Mouse (Mus musculus) ES-E14 (cell line): ENCODE measurements around the gene Ttf1. TPM values are rescaled to one million over a fixed set of nuclear protein-coding genes. Genes with fewer than 3 reads are reported as not detected.
A peak's percentile ranks its signal among the peaks of the same experiment; 100 is the strongest.

Experiments used
- DNase-seq: peaks from one replicate; pipeline ENCODE4 v3.0.0-alpha.2; 2013; ENCODE audit warnings: low read depth, low spot score
- H3K27ac ChIP-seq: 2 replicates; pipeline ENCODE4 v1.5.1; 2012; ENCODE audit warnings: low read depth, mild to moderate bottlenecking, low read length, moderate library complexity, mixed read lengths; ENCODE audit not compliant: poor library complexity, insufficient read depth, severe bottlenecking
- H3K36me3 ChIP-seq: 2 replicates; pipeline ENCODE4 v1.6.1; 2012; ENCODE audit warnings: mild to moderate bottlenecking, low read length, moderate library complexity, mixed read lengths; ENCODE audit not compliant: control insufficient read depth, poor library complexity, insufficient read depth, severe bottlenecking
- H3K4me1 ChIP-seq, 2 experiments: fragments of 150-350 bp in 1 of 2; sonication (generic) in 1 of 2; 2 replicates each; pipeline ENCODE4 v1.6.1; 2012; ENCODE audit warnings: low read length in 2 of 2, mild to moderate bottlenecking in 1 of 2, mixed read lengths in 1 of 2; ENCODE audit not compliant: control insufficient read depth in 2 of 2, insufficient read depth in 2 of 2, poor library complexity in 1 of 2
- H3K4me3 ChIP-seq, 2 experiments: fragments of 150-350 bp in 1 of 2; sonication (generic) in 1 of 2; 2 replicates each; pipeline ENCODE4 v1.5.1; 2012; ENCODE audit warnings: low read length in 2 of 2, low read depth in 1 of 2, mild to moderate bottlenecking in 1 of 2, mixed read lengths in 1 of 2; ENCODE audit not compliant: insufficient read depth in 1 of 2, poor library complexity in 1 of 2, severe bottlenecking in 1 of 2
- H3K9ac ChIP-seq: 2 replicates; pipeline ENCODE4 v1.6.1; 2012; ENCODE audit warnings: low read depth, mild to moderate bottlenecking, low read length, mixed read lengths; ENCODE audit not compliant: poor library complexity, insufficient read depth, severe bottlenecking
- H3K9me3 ChIP-seq: fragments of 150-350 bp; sonication (generic); 2 replicates; pipeline ENCODE4 v1.6.1; 2012; ENCODE audit warnings: low read depth, mild to moderate bottlenecking, low read length; ENCODE audit not compliant: control insufficient read depth, insufficient read depth
- CHD2 ChIP-seq: IDR thresholded peaks from 2 replicates; pipeline ENCODE4 v1.6.1; 2014; ENCODE audit warnings: mild to moderate bottlenecking, low read depth, low read length, inconsistent platforms
- HCFC1 ChIP-seq: IDR thresholded peaks from 2 replicates; pipeline ENCODE4 v1.6.1; 2012; ENCODE audit warnings: low read length, inconsistent platforms, borderline replicate concordance; ENCODE audit not compliant: insufficient read depth
- MAFK ChIP-seq: IDR thresholded peaks from 2 replicates; pipeline ENCODE4 v1.6.1; 2014; ENCODE audit warnings: mild to moderate bottlenecking, low read depth, low read length, inconsistent platforms; ENCODE audit not compliant: insufficient read depth
- ZC3H11A ChIP-seq: IDR thresholded peaks from 2 replicates; pipeline ENCODE4 v1.6.1; 2012; ENCODE audit warnings: low read depth, mild to moderate bottlenecking, inconsistent platforms, low read length, borderline replicate concordance
- ZNF384 ChIP-seq: IDR thresholded peaks from 2 replicates; pipeline ENCODE4 v1.6.1; 2012; ENCODE audit warnings: low read depth, low read length, inconsistent platforms
- in situ Hi-C, 2 experiments: fragments of 600-800 bp; cut with MboI; formaldehyde crosslinking; loops; one replicate each; pipeline ENCODE4 v1.15.1; 2025; ENCODE audit warnings: low sequenced_read_pairs in 2 of 2, inconsistent platforms in 1 of 2; ENCODE audit not compliant: unreplicated experiment in 2 of 2
- total RNA-seq: library from RNA; depleted of rRNA; stranded (reverse); fragments of 300-350 nt; gene quantifications from 2 replicates; pipeline ENCODE4 v1.2.3, GENCODE M21; 2012; rRNA removed

The Ttf1 gene
- total RNA-seq, 1 experiment: 21.0 TPM

DNA sequence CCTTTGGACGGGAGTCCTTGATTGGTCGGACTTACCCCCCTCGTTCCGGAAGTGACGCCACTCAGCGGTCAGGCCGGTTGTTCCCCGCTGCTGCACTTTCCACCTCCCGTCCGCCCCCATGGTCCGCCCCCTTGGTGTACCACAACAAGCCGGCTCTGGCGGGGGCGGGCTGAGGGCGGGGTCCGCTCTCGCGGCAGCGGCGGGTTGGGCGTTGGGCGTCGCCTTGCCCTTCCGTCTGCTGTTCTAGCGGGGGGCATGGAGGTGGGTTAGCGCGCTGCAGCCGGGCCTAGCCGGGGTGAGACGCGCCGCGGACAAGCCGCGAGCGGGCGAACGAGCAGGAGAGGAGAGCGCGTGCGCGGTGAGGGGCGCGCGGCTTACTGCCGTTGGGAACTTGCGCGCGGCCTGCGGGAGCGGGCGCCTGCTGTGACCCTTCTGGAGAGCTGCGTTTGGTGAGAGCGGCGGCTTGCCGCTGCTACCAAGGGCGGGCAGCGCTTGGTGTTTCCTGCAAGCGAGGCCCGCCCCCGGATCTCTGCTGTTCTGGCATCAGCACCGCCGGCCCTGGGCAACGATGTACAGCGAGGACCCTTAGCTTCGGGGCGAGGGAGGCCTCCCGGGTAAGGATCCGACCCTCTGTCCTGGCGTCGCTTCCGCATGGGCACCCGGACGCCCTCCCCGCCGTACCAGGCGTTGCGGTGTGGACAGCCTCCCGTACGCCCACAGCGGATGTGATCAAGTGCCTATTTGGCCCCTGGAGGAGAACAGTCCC lies 65.1 kb downstream of the Ttf1 start:
- in situ Hi-C loops: no loop called here
- TF ChIP-seq HCFC1: 0 out of 2 replicates have a peak, but pooled peaks have one; percentile 35
- TF ChIP-seq MAFK: no peak
- no peak for TF ChIP-seq ZC3H11A

DNA sequence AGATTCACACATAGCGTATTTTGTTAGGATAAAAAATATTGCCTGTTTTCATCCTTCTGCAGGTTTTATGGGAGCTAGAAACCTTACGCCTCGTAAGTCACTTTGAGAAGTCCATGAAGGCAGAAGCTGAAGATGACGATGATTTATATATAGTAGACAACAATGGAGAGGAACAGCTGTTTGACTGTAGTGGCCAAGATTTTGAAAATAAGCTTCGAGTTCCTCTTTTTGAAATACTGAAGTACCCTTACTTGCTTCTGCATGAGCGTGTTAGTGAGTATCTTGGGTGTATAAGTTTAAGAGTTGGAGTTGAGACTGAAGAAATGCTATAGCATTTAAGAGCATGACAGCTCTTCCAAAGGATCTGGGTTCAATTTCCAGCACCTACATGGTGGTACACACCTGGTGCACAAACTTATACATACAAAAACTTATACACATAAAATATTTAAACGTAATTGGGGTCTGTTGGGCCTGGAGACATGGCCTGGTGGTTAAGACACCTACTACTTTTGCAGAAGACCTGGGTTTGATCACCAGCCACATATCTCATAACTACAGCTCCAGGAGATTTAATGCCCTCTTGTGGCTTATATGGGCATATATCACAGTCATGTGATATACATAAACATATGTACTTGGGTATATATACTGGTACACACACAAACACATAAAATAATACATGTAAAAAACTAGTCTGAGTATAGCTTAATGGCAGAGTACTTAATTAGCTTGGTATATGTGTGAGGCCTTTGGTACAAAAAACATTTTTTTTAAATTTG lies 70.2 kb downstream of the Ttf1 start:
- no peak overlapping the region for H3K4me3 ChIP-seq
- no peak overlapping the region for H3K27ac ChIP-seq
- H3K9ac ChIP-seq: no peak overlapping the region
- no peaks in the 10 kb centered on the region for H3K9me3 ChIP-seq
- peaks cover 41% of the 10 kb centered on the region for H3K36me3 ChIP-seq
- in situ Hi-C loops: no loop called here
- TF ChIP-seq ZC3H11A: no peak
- no peak for TF ChIP-seq ZNF384
- no peak for TF ChIP-seq CHD2
- no peak for TF ChIP-seq HCFC1
- DNase-seq: no peak
- peaks cover 0 to 5% of the 10 kb centered on the region in 2 experiments; a peak in 3 of 4 replicates for H3K4me1 ChIP-seq

More for the DNA sequence above, 65.1 kb downstream of the Ttf1 start:
- peaks cover 17% of the 10 kb centered on the region for H3K36me3 ChIP-seq
- peak; percentile 97 for DNase-seq
- H3K4me1 ChIP-seq: peaks cover 10 to 18% of the 10 kb centered on the region in 2 experiments
- H3K9ac ChIP-seq: peak overlapping the region; percentile 96
- H3K9me3 ChIP-seq: no peaks in the 10 kb centered on the region
- H3K4me3 ChIP-seq: peak overlapping the region; percentile 83 to 99
- peak overlapping the region; percentile 94 for H3K27ac ChIP-seq

DNA sequence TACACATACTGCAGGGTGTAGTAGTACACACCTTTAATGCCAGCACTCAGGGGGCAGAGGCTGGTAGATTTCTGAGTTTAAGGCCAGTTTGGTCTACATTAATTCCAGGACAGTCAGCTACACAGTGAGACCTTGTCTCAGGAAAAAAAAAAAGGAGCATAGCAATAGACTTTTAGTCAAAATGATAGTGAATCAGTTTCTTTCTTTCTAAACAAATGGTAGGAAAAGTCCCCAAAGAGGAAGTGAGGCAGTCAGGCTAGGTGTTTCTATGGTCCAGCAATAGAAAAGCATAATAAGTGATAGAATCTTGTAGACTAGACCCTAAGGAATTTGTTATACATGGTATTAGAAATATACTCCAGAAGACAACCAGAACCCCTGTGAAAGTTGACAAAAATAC lies 75.1 kb downstream of the Ttf1 start:
- peaks cover 33% of the 10 kb centered on the region for H3K36me3 ChIP-seq
- no peak overlapping the region for H3K27ac ChIP-seq
- in situ Hi-C loops: no loop called here
- no peak overlapping the region for H3K4me3 ChIP-seq
- no peak for DNase-seq
- H3K9me3 ChIP-seq: no peaks in the 10 kb centered on the region
- no peaks in the 10 kb centered on the region for H3K4me1 ChIP-seq
- TF ChIP-seq CHD2 (no peak), ZNF384 (no peak), ZC3H11A (no peak), HCFC1 (no peak), MAFK (no peak)
- H3K9ac ChIP-seq: no peak overlapping the region

Other genes starting within 250 kb of the Ttf1 start
- gene Gtf3c4, start 219.9 kb upstream of the Ttf1 start, total RNA-seq: 35.4 and 38.1 TPM in 2 replicates
- gene Ddx31, start 219.9 kb upstream of the Ttf1 start, total RNA-seq: 20.9 and 23.8 TPM in 2 replicates
- 0.18 and 0.26 TPM in 2 replicates for gene Barhl1, start 143.6 kb upstream of the Ttf1 start, total RNA-seq
- 1.0 and 2.6 TPM in 2 replicates for gene Cfap77, start 5.2 kb upstream of the Ttf1 start, total RNA-seq
- gene Setx, start 63.9 kb downstream of the Ttf1 start, total RNA-seq: 119 and 123 TPM in 2 replicates
- 0.40 and 0.79 TPM in 2 replicates for gene Ntng2, start 192.7 kb downstream of the Ttf1 start, total RNA-seq